Mouse (Mus musculus): Measurements from ENCODE around the gene 1600002K03Rik.

- TF ChIP-seq CTCF (IDR thresholded peaks at IDR 0.05; ENCODE audit: borderline replicate concordance, insufficient read depth, low read length) (no peak), POLR2A (IDR thresholded peaks at IDR 0.05; ENCODE audit: low read depth, low read length) (no peak; the same call in none of the 2 replicates)
These were observed 22.2 kb upstream of the 1600002K03Rik start for GRCm38 (mm10) chr10:80150226-80151210.

All from embryonic fibroblast, embryonic 13.5 days (primary cell).